Mouse (Mus musculus) forebrain, embryonic 15.5 days (tissue): ENCODE measurements at regions not wholly inside any gene's neighbourhood (a gene's known extent, or its start where the extent isn't known, plus 50 kb on each side); places are given as distances from the start of the nearest gene placed in this dataset.

Experiments
- ATAC-seq: fragments of 200-750 bp; cut with Nextera tagmentation; replicated peaks from 2 replicates; pipeline ENCODE4 v1.8.0; 2017; ENCODE audit warnings: mild to moderate bottlenecking, moderate TSS enrichment, moderate library complexity
- H3K27ac ChIP-seq: fragments of 300-500 bp; sonication (generic); replicated peaks from 2 replicates; pipeline ENCODE4 v1.5.1; 2015; ENCODE audit warnings: mild to moderate bottlenecking, inconsistent platforms
- H3K27me3 ChIP-seq: fragments of 300-500 bp; sonication (generic); 2 replicates; pipeline ENCODE4 v1.6.1; 2015; ENCODE audit warnings: inconsistent platforms
- H3K36me3 ChIP-seq: fragments of 300-500 bp; sonication (generic); 2 replicates; pipeline ENCODE4 v1.6.1; 2015; ENCODE audit warnings: mild to moderate bottlenecking, inconsistent platforms
- H3K4me1 ChIP-seq: fragments of 300-500 bp; sonication (generic); 2 replicates; pipeline ENCODE4 v1.6.1; 2015; ENCODE audit warnings: inconsistent platforms
- H3K4me2 ChIP-seq: fragments of 300-500 bp; sonication (generic); replicated peaks from 2 replicates; pipeline ENCODE4 v1.6.1; 2015; ENCODE audit warnings: mild to moderate bottlenecking, inconsistent platforms
- H3K4me3 ChIP-seq: fragments of 300-500 bp; sonication (generic); 2 replicates; pipeline ENCODE4 v1.5.1; 2015; ENCODE audit warnings: mild to moderate bottlenecking, inconsistent platforms
- H3K9ac ChIP-seq: fragments of 300-500 bp; sonication (generic); replicated peaks from 2 replicates; pipeline ENCODE4 v1.6.1; 2015; ENCODE audit warnings: mild to moderate bottlenecking, inconsistent platforms
- H3K9me3 ChIP-seq: fragments of 300-500 bp; sonication (generic); 2 replicates; pipeline ENCODE4 v1.6.1; 2016; ENCODE audit warnings: inconsistent platforms
- WGBS: fragments of 180-500 bp; shearing (Covaris S2); methylation state at CpG from one replicate; pipeline ENCODE4 v1.1.7; 2015; ENCODE audit warnings: mixed read lengths; 5-methylcytosine and 5-hydroxymethylcytosine counted together

DNA sequence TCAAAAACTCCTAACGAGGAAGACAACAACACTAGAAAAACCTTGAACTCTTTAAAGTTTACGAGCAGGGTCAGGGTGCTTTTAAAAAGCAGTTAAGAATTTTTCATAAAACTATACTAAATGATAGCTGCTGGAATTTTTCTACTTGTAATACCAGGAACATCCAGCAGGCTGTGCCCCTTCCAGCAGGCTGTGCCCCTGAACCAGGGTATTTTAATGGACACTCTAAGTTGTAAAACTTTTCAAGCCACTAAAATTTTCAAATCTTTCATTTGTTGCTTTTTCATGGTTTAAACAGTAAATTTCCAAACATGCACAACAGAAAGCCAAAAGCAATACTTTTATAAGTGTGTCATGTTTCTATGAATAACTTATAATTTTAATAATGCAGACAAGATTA is 68.2 kb upstream of the Gls start:
- Histone ChIP-seq H3K4me3 (no peak overlapping the region), H3K27ac (no peak overlapping the region), H3K9me3 (no peaks in the 10 kb centered on the region), H3K4me1 (peaks cover 7% of the 10 kb centered on the region), H3K36me3 (no peaks in the 10 kb centered on the region), H3K4me2 (no peak overlapping the region), H3K9ac (no peak overlapping the region), H3K27me3 (no peaks in the 10 kb centered on the region)
- WGBS: 66% methylated on average over 2 of the region's 2 CpGs
- ATAC-seq: no peak

DNA sequence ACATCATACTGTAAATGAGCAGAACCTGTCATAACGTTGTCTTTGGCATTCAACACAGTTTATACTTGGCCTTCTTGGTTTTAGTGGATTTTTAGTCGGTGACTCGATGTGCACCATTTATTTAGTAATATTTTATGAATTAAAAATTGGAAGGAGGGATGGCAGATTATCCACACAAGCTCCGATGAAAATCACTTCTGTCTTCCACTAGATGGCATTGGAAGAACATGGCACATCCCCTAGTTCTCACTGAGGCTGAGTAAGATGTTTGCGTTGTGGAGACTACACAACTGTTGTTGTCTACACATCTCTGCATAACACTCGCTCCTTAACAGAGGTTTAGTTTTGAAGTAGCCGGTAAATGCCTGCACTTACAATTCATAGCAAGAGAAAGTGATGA is 66.5 kb upstream of the Gls start:
- WGBS: 67% methylated on average over 7 of the region's 7 CpGs
- Histone ChIP-seq H3K9me3 (no peaks in the 10 kb centered on the region), H3K27ac (no peak overlapping the region), H3K4me1 (no peaks in the 10 kb centered on the region), H3K27me3 (no peaks in the 10 kb centered on the region), H3K9ac (no peak overlapping the region), H3K4me2 (no peak overlapping the region), H3K4me3 (no peak overlapping the region), H3K36me3 (no peaks in the 10 kb centered on the region)
- ATAC-seq: 0 out of 2 replicates have a peak, but pooled peaks have one; percentile 44

DNA sequence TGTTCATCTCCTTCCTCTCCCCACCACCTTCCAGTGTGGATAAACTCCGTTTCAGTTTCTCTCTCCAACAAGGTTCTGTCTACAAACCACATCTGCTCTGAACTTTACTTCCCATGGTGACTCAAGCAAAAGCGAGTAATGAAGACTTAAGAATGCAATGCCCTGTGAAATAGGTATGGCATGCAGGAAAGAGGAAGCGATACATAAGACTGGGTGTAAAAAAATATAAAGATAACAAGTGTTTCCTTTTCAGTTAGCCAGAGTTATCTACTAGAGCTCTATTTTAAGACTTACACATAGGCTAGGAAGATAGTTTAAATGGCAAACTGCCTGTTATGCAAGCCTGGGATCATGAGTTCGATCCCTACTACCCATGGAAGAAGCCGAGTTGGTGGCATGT is 65.3 kb upstream of the Gls start:
- Histone ChIP-seq H3K9me3 (no peaks in the 10 kb centered on the region), H3K4me3 (no peak overlapping the region), H3K4me2 (no peak overlapping the region), H3K27me3 (no peaks in the 10 kb centered on the region), H3K36me3 (no peaks in the 10 kb centered on the region), H3K4me1 (no peaks in the 10 kb centered on the region), H3K27ac (no peak overlapping the region), H3K9ac (no peak overlapping the region)
- 85% methylated on average over 5 of the region's 5 CpGs for WGBS
- ATAC-seq: no peak

DNA sequence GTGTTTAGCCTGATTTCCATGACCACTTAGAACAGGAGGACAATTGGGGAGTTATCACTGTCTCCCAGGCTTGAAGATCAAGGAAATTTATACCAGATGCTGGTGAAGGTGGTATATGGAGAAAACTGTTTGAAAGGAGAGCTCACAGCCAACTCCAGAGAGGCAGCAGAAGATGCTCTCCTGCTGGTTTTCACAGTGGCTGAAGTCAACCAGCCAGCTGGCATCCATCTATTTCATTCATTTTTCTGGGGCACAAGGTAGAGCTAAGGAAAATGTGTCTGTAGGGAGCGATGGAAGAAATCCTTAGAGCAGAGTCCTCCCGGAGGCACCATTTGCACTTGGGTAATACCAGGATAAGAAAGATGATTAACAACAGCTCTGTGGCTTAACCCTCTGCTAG is 63.1 kb upstream of the Gls start:
- no peaks in the 10 kb centered on the region for H3K36me3 ChIP-seq
- no peak for ATAC-seq
- no peaks in the 10 kb centered on the region for H3K27me3 ChIP-seq
- no peak overlapping the region for H3K27ac ChIP-seq
- no peaks in the 10 kb centered on the region for H3K4me1 ChIP-seq
- no peaks in the 10 kb centered on the region for H3K9me3 ChIP-seq
- no peak overlapping the region for H3K9ac ChIP-seq
- no peak overlapping the region for H3K4me2 ChIP-seq
- WGBS: 76% methylated on average over 2 of the region's 2 CpGs
- no peak overlapping the region for H3K4me3 ChIP-seq

DNA sequence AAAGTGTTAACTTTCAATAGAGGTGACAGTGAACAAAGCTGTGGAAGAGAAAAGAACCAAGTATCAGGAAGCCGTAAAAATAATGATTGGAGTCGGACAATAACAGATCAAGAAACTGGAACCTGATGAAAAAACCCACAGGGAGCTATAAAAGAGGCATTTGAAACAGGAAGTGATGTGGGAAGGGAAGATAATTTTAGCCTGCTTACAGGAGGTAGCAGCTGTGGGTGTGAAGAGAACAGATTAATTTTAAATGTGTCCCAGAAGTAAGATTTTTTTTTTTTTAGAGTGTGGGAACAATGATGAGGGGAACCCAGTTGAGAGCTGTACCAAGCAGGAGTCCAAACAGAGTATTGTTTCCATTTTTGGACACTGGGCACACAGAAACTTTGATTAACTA is 61.5 kb upstream of the Gls start:
- no peaks in the 10 kb centered on the region for H3K4me1 ChIP-seq
- no peak overlapping the region for H3K4me3 ChIP-seq
- 85% methylated on average over 2 of the region's 2 CpGs for WGBS
- no peak for ATAC-seq
- H3K9me3 ChIP-seq: no peaks in the 10 kb centered on the region
- H3K27me3 ChIP-seq: no peaks in the 10 kb centered on the region
- H3K36me3 ChIP-seq: no peaks in the 10 kb centered on the region
- H3K4me2 ChIP-seq: no peak overlapping the region
- no peak overlapping the region for H3K27ac ChIP-seq
- no peak overlapping the region for H3K9ac ChIP-seq

DNA sequence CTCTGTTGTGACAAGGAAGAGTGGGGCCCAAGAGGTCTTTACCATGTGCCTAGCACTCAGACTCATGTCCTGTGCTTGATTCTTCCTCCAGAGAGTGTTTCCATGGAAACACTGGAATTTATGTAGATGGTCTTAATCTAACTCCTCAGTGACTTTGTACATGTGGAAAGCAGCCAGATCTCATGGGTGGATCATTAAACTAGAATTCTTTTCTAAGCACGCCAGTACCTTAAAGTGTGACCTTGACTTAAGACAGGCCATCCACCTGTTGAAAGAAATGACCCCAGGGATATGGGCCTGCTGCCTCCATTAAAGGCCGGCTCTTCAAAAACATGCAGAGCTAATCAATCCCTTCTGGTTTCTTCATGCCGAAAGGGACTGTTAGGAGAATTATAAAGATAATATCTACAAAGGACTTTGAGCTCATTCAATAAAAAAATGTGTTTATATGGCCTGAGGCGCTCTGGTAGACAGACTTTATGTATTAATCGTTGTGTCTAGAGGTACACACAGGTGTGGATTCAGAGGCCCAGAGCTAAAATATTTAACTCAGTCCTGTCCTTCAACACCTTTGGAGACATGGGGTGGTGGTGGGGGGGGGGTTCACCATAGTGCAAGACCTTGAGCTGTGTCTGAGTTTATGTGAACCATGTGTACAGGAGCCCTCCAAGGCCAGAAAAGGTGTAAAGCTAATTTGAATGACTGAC is 60.5 kb upstream of the Gls start:
- Histone ChIP-seq H3K36me3 (no peaks in the 10 kb centered on the region), H3K4me2 (no peak overlapping the region), H3K9me3 (no peaks in the 10 kb centered on the region), H3K27ac (no peak overlapping the region), H3K4me1 (no peaks in the 10 kb centered on the region), H3K4me3 (no peak overlapping the region), H3K9ac (no peak overlapping the region), H3K27me3 (no peaks in the 10 kb centered on the region)
- WGBS: 91% methylated on average over 5 of the region's 5 CpGs
- ATAC-seq: no peak
